Mouse (Mus musculus) CD4-positive, CD25-positive, alpha-beta regulatory T cell (primary cell): ENCODE measurements around the gene Art3. TPM values are rescaled to one million over a fixed set of nuclear protein-coding genes. Genes with fewer than 3 reads are reported as not detected.

Experiments
- polyA plus RNA-seq: library from polyadenylated mRNA; unstranded; fragments of 100-300 nt; shearing (Covaris generic); gene quantifications from one replicate; pipeline ENCODE4 v1.2.1, GENCODE M21; 2017

Gene Art3
- polyA plus RNA-seq: 3.2 TPM

GRCm38 (mm10) chr5:92331635-92332338, at the start of gene Art3:
TSS of gene Art3 (plus strand) at chr5:92331827.

GRCm38 (mm10) chr5:92309681-92310511, 21.7 kb upstream of the Art3 start, which contains the start of gene Sdad1:
TSS of gene Sdad1 (minus strand) at chr5:92310479.

GRCm38 (mm10) chr5:92327929-92328328, 3.7 kb upstream of the Art3 start, which contains the start of gene Cxcl9:
TSS of gene Cxcl9 (minus strand) at chr5:92328079.

DNA sequence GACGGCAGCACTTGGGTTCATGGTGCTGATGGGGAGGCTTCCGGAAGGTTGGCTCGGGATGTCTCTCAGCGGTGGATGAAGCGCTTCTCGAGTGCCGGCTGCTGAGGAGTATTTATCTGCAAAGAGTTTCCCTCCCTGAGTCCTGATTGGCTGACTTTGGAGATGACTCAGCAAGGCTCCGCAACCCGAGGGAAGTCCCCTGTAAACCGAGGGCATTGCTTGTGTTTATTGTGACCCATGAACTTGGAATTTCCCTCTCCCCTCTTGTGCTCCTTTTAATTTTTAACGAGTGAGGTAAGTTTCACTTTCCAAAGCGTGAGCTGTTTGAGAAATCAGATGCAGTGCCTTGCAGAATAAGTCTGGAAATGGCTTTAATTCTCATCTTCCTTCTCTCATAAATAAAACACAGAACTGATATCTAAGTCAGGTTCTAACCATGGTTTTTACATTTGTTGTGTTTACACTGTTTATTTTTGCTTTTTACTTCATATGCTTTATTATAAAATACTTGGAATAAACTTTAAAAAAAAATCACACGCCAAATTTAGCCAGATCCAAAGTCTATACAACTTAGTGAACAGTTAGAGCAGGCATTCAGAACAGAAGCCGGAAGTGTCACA, 17.3 kb downstream of the Art3 start, which contains the start of gene Cxcl10:
Cxcl10 (minus strand) TSS at position 96 of the 620 bp plus-strand sequence.

DNA sequence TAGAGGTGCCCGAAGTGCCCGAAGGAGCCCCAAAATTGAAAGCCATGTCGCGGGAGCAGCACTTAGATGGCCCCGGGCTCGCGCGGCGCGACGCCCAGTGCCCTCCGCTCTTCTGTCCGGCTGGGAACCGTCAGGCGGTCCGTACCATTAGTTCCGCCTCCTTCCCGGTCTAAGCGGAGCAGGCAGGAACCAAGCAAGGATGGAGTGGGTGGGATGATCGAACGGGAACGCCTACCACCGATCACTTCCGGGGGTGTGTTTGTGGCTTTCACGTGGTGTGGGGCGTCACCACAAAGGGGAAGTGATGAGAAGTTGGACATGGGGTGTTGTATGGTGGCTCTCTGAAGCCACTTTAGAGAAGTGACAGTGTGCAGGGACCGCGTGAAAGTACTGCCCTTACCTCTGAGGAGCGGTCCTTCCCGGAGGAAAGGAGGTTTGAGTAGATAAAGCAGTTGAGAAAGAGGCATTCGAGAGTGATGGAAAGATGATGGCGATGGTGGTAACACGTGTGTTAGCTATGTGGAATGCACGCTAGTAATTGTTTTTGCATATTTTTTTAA, 103.5 kb downstream of the Art3 start, which contains the start of gene Nup54:
Nup54 (minus strand) TSS at position 195 of the 560 bp plus-strand sequence.

Other genes with a start within 250 kb of the Art3 start
- gene G3bp2, start 248.1 kb upstream of the Art3 start, polyA plus RNA-seq: 156 TPM
- gene Uso1, start 193.9 kb upstream of the Art3 start, polyA plus RNA-seq: 49.7 TPM
- gene U90926, start 116.4 kb upstream of the Art3 start, polyA plus RNA-seq: not detected
- not detected for gene Ppef2, start 75.5 kb upstream of the Art3 start, polyA plus RNA-seq
- 6.9 TPM for gene Naaa, start 53.7 kb upstream of the Art3 start, polyA plus RNA-seq
- 42.1 TPM for gene Sdad1, start 21.3 kb upstream of the Art3 start, polyA plus RNA-seq
- gene Cxcl9, start 3.7 kb upstream of the Art3 start, polyA plus RNA-seq: 0.28 TPM
- gene Cxcl10, start 17.1 kb downstream of the Art3 start, polyA plus RNA-seq: 8.4 TPM
- 39.2 TPM for gene Nup54, start 103.4 kb downstream of the Art3 start, polyA plus RNA-seq
- 28.6 TPM for gene Scarb2, start 175.0 kb downstream of the Art3 start, polyA plus RNA-seq
- not detected for gene Fam47e, start 223.2 kb downstream of the Art3 start, polyA plus RNA-seq